Mouse (Mus musculus): ENCODE data around the gene Mei4. TPM values are rescaled to one million over a fixed set of nuclear protein-coding genes. Genes with fewer than 3 reads are reported as not detected.

Gene Mei4
- polyA plus RNA-seq, 1 experiment = 0.16 TPM

GRCm38 (mm10) chr9:81982461-81982860 is 119.0 kb downstream of the Mei4 start:
- no peaks in the 10 kb centered on the region for H3K36me3 ChIP-seq (ENCODE audit: control insufficient read depth, insufficient read depth, low read length)
- H3K4me1 ChIP-seq (ENCODE audit: control insufficient read depth, insufficient read depth, low read length) = no peaks in the 10 kb centered on the region
- no peak overlapping the region for H3K27ac ChIP-seq (ENCODE audit: control insufficient read depth, insufficient read depth, low read depth, low read length)
- TF ChIP-seq POLR2A (IDR thresholded peaks at IDR 0.05; ENCODE audit: control insufficient read depth, low read depth, low read length) (no peak), CTCF (IDR thresholded peaks at IDR 0.05; ENCODE audit: control insufficient read depth, insufficient read depth, insufficient replicate concordance, low read depth, low read length) (no peak)
- no peak overlapping the region for H3K4me3 ChIP-seq (ENCODE audit: control insufficient read depth, low read depth, low read length)
- no peaks in the 10 kb centered on the region for H3K27me3 ChIP-seq (ENCODE audit: control insufficient read depth, insufficient read depth, low read length)

DNA sequence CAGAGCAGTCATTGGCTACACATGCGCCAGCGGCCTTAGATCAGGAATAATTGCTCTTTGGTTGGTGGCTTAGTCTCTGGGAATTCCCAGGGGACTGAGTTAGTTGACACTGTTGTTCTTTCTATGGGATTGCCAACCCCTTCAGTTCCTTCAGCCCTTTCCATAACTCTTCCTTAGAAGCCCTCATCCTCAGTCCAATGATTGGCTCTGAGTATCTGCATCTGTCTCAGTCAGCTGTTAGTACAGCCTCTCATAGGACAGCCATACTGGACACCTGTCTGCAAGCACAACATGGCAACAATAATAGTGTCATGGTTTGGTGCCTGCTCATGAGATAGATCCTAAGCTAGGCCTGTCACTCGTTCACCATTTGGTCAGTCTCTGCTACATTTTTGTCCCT is 149.5 kb downstream of the Mei4 start:
- no peak overlapping the region for H3K27ac ChIP-seq (ENCODE audit: control insufficient read depth, insufficient read depth, low read depth, low read length)
- H3K36me3 ChIP-seq (ENCODE audit: control insufficient read depth, insufficient read depth, low read length) = no peaks in the 10 kb centered on the region
- no peaks in the 10 kb centered on the region for H3K4me1 ChIP-seq (ENCODE audit: control insufficient read depth, insufficient read depth, low read length)
- no peaks in the 10 kb centered on the region for H3K27me3 ChIP-seq (ENCODE audit: control insufficient read depth, insufficient read depth, low read length)
- no peak for TF ChIP-seq POLR2A (IDR thresholded peaks at IDR 0.05; ENCODE audit: control insufficient read depth, low read depth, low read length)
- H3K4me3 ChIP-seq (ENCODE audit: control insufficient read depth, low read depth, low read length) = no peak overlapping the region

GRCm38 (mm10) chr9:82042515-82043056 is 179.1 kb downstream of the Mei4 start:
- TF ChIP-seq CTCF (IDR thresholded peaks at IDR 0.05; ENCODE audit: control insufficient read depth, insufficient read depth, insufficient replicate concordance, low read depth, low read length) (no peak), POLR2A (IDR thresholded peaks at IDR 0.05; ENCODE audit: control insufficient read depth, low read depth, low read length) (no peak)
- H3K4me3 ChIP-seq (ENCODE audit: control insufficient read depth, low read depth, low read length) = no peak overlapping the region
- H3K27me3 ChIP-seq (ENCODE audit: control insufficient read depth, insufficient read depth, low read length) = no peaks in the 10 kb centered on the region
- H3K36me3 ChIP-seq (ENCODE audit: control insufficient read depth, insufficient read depth, low read length) = no peaks in the 10 kb centered on the region
- no peak overlapping the region for H3K27ac ChIP-seq (ENCODE audit: control insufficient read depth, insufficient read depth, low read depth, low read length)
- H3K4me1 ChIP-seq (ENCODE audit: control insufficient read depth, insufficient read depth, low read length) = no peaks in the 10 kb centered on the region

- no peaks in the 10 kb centered on the region for H3K27me3 ChIP-seq (ENCODE audit: control insufficient read depth, insufficient read depth, low read length)
- H3K4me1 ChIP-seq (ENCODE audit: control insufficient read depth, insufficient read depth, low read length) = no peaks in the 10 kb centered on the region
- no peak overlapping the region for H3K4me3 ChIP-seq (ENCODE audit: control insufficient read depth, low read depth, low read length)
- H3K36me3 ChIP-seq (ENCODE audit: control insufficient read depth, insufficient read depth, low read length) = no peaks in the 10 kb centered on the region
- no peak overlapping the region for H3K27ac ChIP-seq (ENCODE audit: control insufficient read depth, insufficient read depth, low read depth, low read length)
- no peak for TF ChIP-seq POLR2A (IDR thresholded peaks at IDR 0.05; ENCODE audit: control insufficient read depth, low read depth, low read length)
- no peak for TF ChIP-seq CTCF (IDR thresholded peaks at IDR 0.05; ENCODE audit: control insufficient read depth, insufficient read depth, insufficient replicate concordance, low read depth, low read length)
Measured at GRCm38 (mm10) chr9:82044517-82044916, 181.0 kb downstream of the Mei4 start.

DNA sequence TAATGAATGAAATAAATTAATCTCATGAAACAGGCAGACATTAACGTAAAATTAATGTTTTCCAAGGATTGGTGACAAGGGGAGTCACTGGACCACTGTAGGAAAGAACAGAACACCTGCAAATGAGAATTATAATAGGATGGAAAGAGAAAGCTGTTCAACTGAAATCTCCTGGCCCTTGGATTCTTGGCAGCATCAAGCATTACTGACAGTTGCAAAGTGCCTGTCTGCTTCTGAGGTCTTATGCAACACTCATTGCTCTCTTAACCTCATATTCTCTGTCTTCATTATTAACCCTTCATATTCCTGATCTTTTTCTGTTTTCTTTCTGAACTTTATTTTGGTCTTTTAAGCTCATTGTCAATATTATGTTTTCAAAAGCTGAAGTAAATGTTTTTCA is 210.4 kb downstream of the Mei4 start:
- Histone ChIP-seq H3K27ac (ENCODE audit: control insufficient read depth, insufficient read depth, low read depth, low read length) (no peak overlapping the region), H3K4me3 (ENCODE audit: control insufficient read depth, low read depth, low read length) (no peak overlapping the region), H3K4me1 (ENCODE audit: control insufficient read depth, insufficient read depth, low read length) (no peaks in the 10 kb centered on the region), H3K27me3 (ENCODE audit: control insufficient read depth, insufficient read depth, low read length) (no peaks in the 10 kb centered on the region), H3K36me3 (ENCODE audit: control insufficient read depth, insufficient read depth, low read length) (no peaks in the 10 kb centered on the region)
- no peak for TF ChIP-seq CTCF (IDR thresholded peaks at IDR 0.05; ENCODE audit: control insufficient read depth, insufficient read depth, insufficient replicate concordance, low read depth, low read length)
- no peak for TF ChIP-seq POLR2A (IDR thresholded peaks at IDR 0.05; ENCODE audit: control insufficient read depth, low read depth, low read length)

- H3K4me3 ChIP-seq (ENCODE audit: control insufficient read depth, low read depth, low read length) = no peak overlapping the region
- no peak overlapping the region for H3K27ac ChIP-seq (ENCODE audit: control insufficient read depth, insufficient read depth, low read depth, low read length)
- H3K4me1 ChIP-seq (ENCODE audit: control insufficient read depth, insufficient read depth, low read length) = no peaks in the 10 kb centered on the region
- TF ChIP-seq CTCF (IDR thresholded peaks at IDR 0.05; ENCODE audit: control insufficient read depth, insufficient read depth, insufficient replicate concordance, low read depth, low read length) = no peak
- no peak for TF ChIP-seq POLR2A (IDR thresholded peaks at IDR 0.05; ENCODE audit: control insufficient read depth, low read depth, low read length)
- no peaks in the 10 kb centered on the region for H3K27me3 ChIP-seq (ENCODE audit: control insufficient read depth, insufficient read depth, low read length)
- no peaks in the 10 kb centered on the region for H3K36me3 ChIP-seq (ENCODE audit: control insufficient read depth, insufficient read depth, low read length)
Measured at GRCm38 (mm10) chr9:82075270-82075669, 211.8 kb downstream of the Mei4 start.

DNA sequence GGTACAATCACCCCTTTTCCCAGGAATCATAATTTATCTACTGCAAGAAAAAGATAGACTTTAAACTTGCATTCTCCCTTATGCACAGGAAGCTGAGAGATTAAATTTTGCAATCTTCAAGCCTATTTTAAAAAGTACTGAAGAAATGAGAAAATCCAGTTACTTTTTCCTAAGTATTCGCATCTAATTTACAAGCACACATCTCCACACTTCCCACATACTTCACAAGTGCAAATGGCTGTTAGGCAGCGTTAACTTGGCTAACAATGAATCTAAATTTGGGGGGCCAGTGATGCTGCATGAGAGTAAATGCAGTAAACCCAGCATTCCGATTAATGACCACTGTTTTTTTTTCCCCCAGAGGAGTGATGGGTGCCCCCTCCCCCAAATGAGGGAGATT is 232.9 kb downstream of the Mei4 start:
- H3K27ac ChIP-seq (ENCODE audit: control insufficient read depth, insufficient read depth, low read depth, low read length) = no peak overlapping the region
- no peak for TF ChIP-seq CTCF (IDR thresholded peaks at IDR 0.05; ENCODE audit: control insufficient read depth, insufficient read depth, insufficient replicate concordance, low read depth, low read length)
- TF ChIP-seq POLR2A (IDR thresholded peaks at IDR 0.05; ENCODE audit: control insufficient read depth, low read depth, low read length) = no peak
- no peaks in the 10 kb centered on the region for H3K36me3 ChIP-seq (ENCODE audit: control insufficient read depth, insufficient read depth, low read length)
- H3K4me3 ChIP-seq (ENCODE audit: control insufficient read depth, low read depth, low read length) = no peak overlapping the region
- H3K27me3 ChIP-seq (ENCODE audit: control insufficient read depth, insufficient read depth, low read length) = no peaks in the 10 kb centered on the region
- H3K4me1 ChIP-seq (ENCODE audit: control insufficient read depth, insufficient read depth, low read length) = no peaks in the 10 kb centered on the region

GRCm38 (mm10) chr9:82114865-82115264 is 251.4 kb downstream of the Mei4 start:
- Histone ChIP-seq H3K4me1 (ENCODE audit: control insufficient read depth, insufficient read depth, low read length) (no peaks in the 10 kb centered on the region), H3K27ac (ENCODE audit: control insufficient read depth, insufficient read depth, low read depth, low read length) (no peak overlapping the region), H3K4me3 (ENCODE audit: control insufficient read depth, low read depth, low read length) (no peak overlapping the region), H3K36me3 (ENCODE audit: control insufficient read depth, insufficient read depth, low read length) (no peaks in the 10 kb centered on the region), H3K27me3 (ENCODE audit: control insufficient read depth, insufficient read depth, low read length) (no peaks in the 10 kb centered on the region)
- TF ChIP-seq POLR2A (IDR thresholded peaks at IDR 0.05; ENCODE audit: control insufficient read depth, low read depth, low read length) = no peak
- no peak for TF ChIP-seq CTCF (IDR thresholded peaks at IDR 0.05; ENCODE audit: control insufficient read depth, insufficient read depth, insufficient replicate concordance, low read depth, low read length)

All from testis, adult 2 months (tissue).